Mouse (Mus musculus) bone marrow macrophage, adult 2 months (primary cell): ENCODE results near the gene Pdgfa.

ENCODE experiments used
- CTCF ChIP-seq: IDR thresholded peaks from 2 replicates; pipeline ENCODE4 v1.5.1; 2012; ENCODE audit warnings: low read depth, mild to moderate bottlenecking, low read length, moderate library complexity
- POLR2A ChIP-seq: IDR thresholded peaks from 2 replicates; pipeline ENCODE4 v1.6.1; 2012; ENCODE audit warnings: mild to moderate bottlenecking, low read depth, low read length, borderline replicate concordance

DNA sequence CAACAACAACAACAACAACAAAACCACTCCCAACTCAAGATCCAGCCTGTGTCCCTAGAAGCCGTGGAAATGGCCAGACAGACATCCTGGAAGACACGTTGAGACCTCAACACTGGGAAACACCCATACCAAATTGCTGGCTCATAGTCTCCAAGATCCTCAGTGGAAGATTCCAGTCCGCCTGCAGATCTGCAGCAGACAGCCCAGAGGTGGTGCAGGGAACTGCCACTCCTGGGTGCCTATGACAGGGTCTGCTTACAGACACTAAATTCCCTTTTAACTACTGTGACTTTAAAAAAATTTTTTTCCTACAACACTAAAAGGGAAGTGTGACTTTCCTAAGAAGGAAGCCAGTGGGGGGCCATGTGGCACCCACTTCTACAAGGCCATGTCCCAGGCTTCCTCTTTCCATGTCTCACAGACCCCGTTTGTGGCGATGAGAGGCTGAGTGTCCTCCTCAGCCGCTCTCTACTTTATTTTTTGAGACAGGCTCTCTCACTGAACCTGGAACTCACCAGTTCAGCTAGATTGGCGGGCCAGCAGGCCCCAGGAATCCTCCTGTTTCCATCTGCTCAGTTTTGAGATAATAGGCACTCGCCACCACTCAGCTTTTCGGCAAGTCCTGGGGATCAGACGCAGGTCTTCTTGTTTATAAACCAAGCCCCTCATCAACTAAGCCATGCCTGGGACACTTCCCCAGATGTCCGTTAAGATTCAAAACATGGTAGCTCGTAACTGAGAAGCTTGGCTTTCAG, 27.4 kb upstream of the Pdgfa start:
- TF ChIP-seq CTCF (no peak), POLR2A (no peak)
